Mouse (Mus musculus) bone marrow, adult 2 months (tissue): Measurements from ENCODE around the gene Dnajc10. TPM values are rescaled to one million over a fixed set of nuclear protein-coding genes. Genes with fewer than 3 reads are reported as not detected.

ENCODE experiments used
- H3K27ac ChIP-seq: fragments of 200-500 bp; 2 replicates; pipeline ENCODE4 v1.5.1; 2012; ENCODE audit warnings: low read depth, mild to moderate bottlenecking, control low read depth, inconsistent platforms, low read length; ENCODE audit not compliant: control insufficient read depth, poor library complexity, insufficient read depth
- H3K4me1 ChIP-seq: fragments of 200-500 bp; 2 replicates; pipeline ENCODE4 v1.6.1; 2011; ENCODE audit warnings: low read length; ENCODE audit not compliant: control insufficient read depth, insufficient read depth
- H3K4me3 ChIP-seq: fragments of 200-500 bp; replicated peaks from 2 replicates; pipeline ENCODE3; 2011; ENCODE audit warnings: mild to moderate bottlenecking, low read depth, low read length, control low read depth; ENCODE audit not compliant: control insufficient read depth
- CTCF ChIP-seq: fragments of 200-500 bp; IDR thresholded peaks from 2 replicates; pipeline ENCODE4 v1.5.1; 2011; ENCODE audit warnings: low read length, control low read depth; ENCODE audit not compliant: control insufficient read depth, insufficient read depth
- POLR2A ChIP-seq: fragments of 200-500 bp; IDR thresholded peaks from 2 replicates; pipeline ENCODE4 v1.6.1; 2011; ENCODE audit warnings: low read depth, mild to moderate bottlenecking, control low read depth, low read length, borderline replicate concordance; ENCODE audit not compliant: control insufficient read depth
- WGBS: fragments of 180-500 bp; shearing (Covaris S2); methylation state at CpG from one replicate; pipeline ENCODE4 v1.1.7; 2018; 5-methylcytosine and 5-hydroxymethylcytosine counted together
- polyA plus RNA-seq: library from polyadenylated mRNA; stranded (reverse); fragments of >200 nt; gene quantifications from 2 replicates; pipeline ENCODE4 v1.2.4, GENCODE M21; 2011; ENCODE audit warnings: low replicate concordance; ENCODE audit not compliant: missing spikeins, insufficient read depth, insufficient read length

The Dnajc10 gene
- 13.8 and 18.6 TPM in 2 replicates for polyA plus RNA-seq

GRCm38 (mm10) chr2:80315242-80316161, at the start of gene Dnajc10:
Gene Dnajc10 (plus strand): TSS chr2:80315466.
- under 1% methylated on average over 72 of the region's 72 CpGs for WGBS
- peak within 1 kb of the TSS; percentile 99 for H3K27ac ChIP-seq
- H3K4me1 ChIP-seq = no peaks in the 10 kb centered on the region; the same call in 1 of the 2 replicates
- TF ChIP-seq POLR2A = peak; percentile 86
- no peak for TF ChIP-seq CTCF
- peak within 1 kb of the TSS; percentile 98 for H3K4me3 ChIP-seq

GRCm38 (mm10) chr2:80266894-80267293, 48.4 kb upstream of the Dnajc10 start:
- WGBS = 2% methylated on average over 11 of the region's 11 CpGs
- Histone ChIP-seq H3K4me1 (no peaks in the 10 kb centered on the region), H3K27ac (no peak overlapping the region), H3K4me3 (peak overlapping the region; percentile 24)
- TF ChIP-seq CTCF = peak; percentile 85
- TF ChIP-seq POLR2A = no peak

- Histone ChIP-seq H3K4me3 (no peak overlapping the region), H3K4me1 (no peaks in the 10 kb centered on the region), H3K27ac (no peak overlapping the region)
- no peak for TF ChIP-seq CTCF
- TF ChIP-seq POLR2A = no peak
- WGBS = 63% methylated on average over 4 of the region's 4 CpGs
Observed at GRCm38 (mm10) chr2:80268053-80268452, 47.2 kb upstream of the Dnajc10 start.

GRCm38 (mm10) chr2:80271431-80271830, 43.8 kb upstream of the Dnajc10 start:
- 73% methylated on average over 1 of the region's 1 CpGs for WGBS
- Histone ChIP-seq H3K4me1 (no peaks in the 10 kb centered on the region), H3K27ac (no peak overlapping the region), H3K4me3 (no peak overlapping the region)
- TF ChIP-seq CTCF (no peak), POLR2A (no peak)

GRCm38 (mm10) chr2:80273038-80273437, 42.2 kb upstream of the Dnajc10 start:
- no peak overlapping the region for H3K4me3 ChIP-seq
- WGBS = 35% methylated on average over 3 of the region's 3 CpGs
- no peaks in the 10 kb centered on the region for H3K4me1 ChIP-seq
- H3K27ac ChIP-seq = no peak overlapping the region
- no peak for TF ChIP-seq POLR2A
- TF ChIP-seq CTCF = no peak

GRCm38 (mm10) chr2:80273763-80274162, 41.5 kb upstream of the Dnajc10 start:
- Histone ChIP-seq H3K4me3 (no peak overlapping the region), H3K4me1 (no peaks in the 10 kb centered on the region), H3K27ac (no peak overlapping the region)
- WGBS = 54% methylated on average over 4 of the region's 4 CpGs
- no peak for TF ChIP-seq CTCF
- no peak for TF ChIP-seq POLR2A

GRCm38 (mm10) chr2:80275136-80275535, 40.1 kb upstream of the Dnajc10 start:
- H3K27ac ChIP-seq = no peak overlapping the region
- 50% methylated on average over 2 of the region's 2 CpGs for WGBS
- H3K4me1 ChIP-seq = no peaks in the 10 kb centered on the region

GRCm38 (mm10) chr2:80282214-80282613, 33.1 kb upstream of the Dnajc10 start:
- H3K4me1 ChIP-seq = no peaks in the 10 kb centered on the region
- H3K27ac ChIP-seq = no peak overlapping the region
- TF ChIP-seq CTCF = no peak
- 56% methylated on average over 2 of the region's 2 CpGs for WGBS
- no peak overlapping the region for H3K4me3 ChIP-seq

More at GRCm38 (mm10) chr2:80275136-80275535, 40.1 kb upstream of the Dnajc10 start:
- TF ChIP-seq POLR2A (no peak), CTCF (peak; percentile 13; the same call in 1 of the 2 replicates)
- no peak overlapping the region for H3K4me3 ChIP-seq
